Mouse (Mus musculus) embryonic facial prominence, embryonic 11.5 days (tissue): ENCODE data around the gene Nuak1. TPM values are rescaled to one million over a fixed set of nuclear protein-coding genes. Genes with fewer than 3 reads are reported as not detected.

Experiments
- ATAC-seq: fragments of 200-750 bp; cut with Nextera tagmentation; replicated peaks from 2 replicates; pipeline ENCODE4 v1.8.0; 2017; ENCODE audit warnings: low read depth; ENCODE audit not compliant: insufficient number of reproducible peaks, low FRiP score, low TSS enrichment
- DNase-seq: peaks from one replicate; pipeline ENCODE4 v3.0.0-alpha.2; 2015; ENCODE audit warnings: low spot score
- H3K27ac ChIP-seq: fragments of 300-500 bp; sonication (generic); replicated peaks from 2 replicates; pipeline ENCODE4 v1.5.1; 2014; ENCODE audit warnings: mild to moderate bottlenecking, low read depth, low read length, control low read depth
- H3K27me3 ChIP-seq: fragments of 300-500 bp; sonication (generic); 2 replicates; pipeline ENCODE4 v1.6.1; 2014; ENCODE audit warnings: mild to moderate bottlenecking, low read length, moderate library complexity, mixed read lengths; ENCODE audit not compliant: control insufficient read depth, insufficient read depth
- H3K36me3 ChIP-seq: fragments of 300-500 bp; sonication (generic); replicated peaks from 2 replicates; pipeline ENCODE4 v1.6.1; 2014; ENCODE audit warnings: low read depth, mild to moderate bottlenecking, low read length, moderate library complexity, mixed read lengths; ENCODE audit not compliant: control insufficient read depth, insufficient read depth
- H3K4me1 ChIP-seq: fragments of 300-500 bp; sonication (generic); 2 replicates; pipeline ENCODE4 v1.6.1; 2014; ENCODE audit warnings: low read length, mixed read lengths; ENCODE audit not compliant: control insufficient read depth, insufficient read depth
- H3K4me2 ChIP-seq: fragments of 300-500 bp; sonication (generic); 2 replicates; pipeline ENCODE4 v1.6.1; 2014; ENCODE audit warnings: low read depth, mild to moderate bottlenecking, control low read depth, low read length, moderate library complexity
- H3K4me3 ChIP-seq: fragments of 300-500 bp; sonication (generic); 2 replicates; pipeline ENCODE4 v1.5.1; 2014; ENCODE audit warnings: low read depth, low read length, control low read depth
- H3K9ac ChIP-seq: fragments of 300-500 bp; sonication (generic); replicated peaks from 2 replicates; pipeline ENCODE4 v1.6.1; 2014; ENCODE audit warnings: mild to moderate bottlenecking, control low read depth, low read length
- H3K9me3 ChIP-seq: fragments of 300-500 bp; sonication (generic); replicated peaks from 2 replicates; pipeline ENCODE4 v1.6.1; 2016; ENCODE audit warnings: mild to moderate bottlenecking, low read length, inconsistent platforms, mixed read lengths; ENCODE audit not compliant: control insufficient read depth
- WGBS: fragments of 180-500 bp; shearing (Covaris S2); extraction: QIAGEN DNeasy Blood & Tissue Kit; methylation state at CpG from one replicate; pipeline ENCODE4 v1.1.7; 2014; 5-methylcytosine and 5-hydroxymethylcytosine counted together
- polyA plus RNA-seq: library from polyadenylated mRNA; unstranded; fragments of >200 nt; fragmentation: Nextera tagmentation; extraction: Ambion mirVana; gene quantifications from 2 replicates; pipeline ENCODE4 v1.2.1, GENCODE M21; 2014

The Nuak1 gene
- polyA plus RNA-seq, 1 experiment from 2014 or later: 4.6 TPM

GRCm38 (mm10) chr10:84372161-84373095 lies 68.0 kb downstream of the Nuak1 start:
- Histone ChIP-seq H3K4me3 (no peak overlapping the region), H3K4me2 (no peak overlapping the region), H3K27me3 (no peaks in the 10 kb centered on the region), H3K9me3 (no peaks in the 10 kb centered on the region), H3K36me3 (no peaks in the 10 kb centered on the region; the same call in 1 of the 2 replicates), H3K9ac (no peak overlapping the region), H3K27ac (no peak overlapping the region), H3K4me1 (no peaks in the 10 kb centered on the region)
- DNase-seq (no peak), ATAC-seq (peak; percentile 56; the same call in 1 of the 2 replicates)
- 50% methylated on average over 18 of the region's 18 CpGs for WGBS

- 34% methylated on average over 10 of the region's 10 CpGs for WGBS
- H3K4me2 ChIP-seq: no peak overlapping the region
- no peaks in the 10 kb centered on the region; the same call in 1 of the 2 replicates for H3K36me3 ChIP-seq
- no peaks in the 10 kb centered on the region for H3K27me3 ChIP-seq
- no peaks in the 10 kb centered on the region for H3K4me1 ChIP-seq
- no peaks in the 10 kb centered on the region for H3K9me3 ChIP-seq
- no peak overlapping the region for H3K4me3 ChIP-seq
- DNase-seq (no peak), ATAC-seq (0 out of 2 replicates have a peak, but pooled peaks have one; percentile 34)
- H3K9ac ChIP-seq: no peak overlapping the region
- no peak overlapping the region for H3K27ac ChIP-seq
Measured at GRCm38 (mm10) chr10:84371681-84372160, 68.7 kb downstream of the Nuak1 start.

GRCm38 (mm10) chr10:84371230-84371629 lies 69.2 kb downstream of the Nuak1 start:
- H3K9ac ChIP-seq: no peak overlapping the region
- H3K36me3 ChIP-seq: no peaks in the 10 kb centered on the region; the same call in 1 of the 2 replicates
- H3K4me2 ChIP-seq: no peak overlapping the region
- DNase-seq (no peak), ATAC-seq (no peak)
- no peak overlapping the region for H3K27ac ChIP-seq
- no peak overlapping the region for H3K4me3 ChIP-seq
- no peaks in the 10 kb centered on the region for H3K27me3 ChIP-seq
- 57% methylated on average over 4 of the region's 4 CpGs for WGBS
- no peaks in the 10 kb centered on the region for H3K9me3 ChIP-seq
- no peaks in the 10 kb centered on the region for H3K4me1 ChIP-seq

- no peak for ATAC-seq
- Histone ChIP-seq H3K36me3 (no peaks in the 10 kb centered on the region; the same call in 1 of the 2 replicates), H3K9ac (no peak overlapping the region), H3K27me3 (no peaks in the 10 kb centered on the region), H3K4me1 (no peaks in the 10 kb centered on the region), H3K9me3 (no peaks in the 10 kb centered on the region), H3K4me2 (no peak overlapping the region), H3K4me3 (no peak overlapping the region), H3K27ac (no peak overlapping the region)
- WGBS: 90% methylated on average over 11 of the region's 11 CpGs
- DNase-seq: no peak
Measured at GRCm38 (mm10) chr10:84369646-84370314, 70.6 kb downstream of the Nuak1 start.

GRCm38 (mm10) chr10:84368185-84368584 lies 72.2 kb downstream of the Nuak1 start:
- H3K27me3 ChIP-seq: no peaks in the 10 kb centered on the region
- no peak for DNase-seq
- H3K4me1 ChIP-seq: no peaks in the 10 kb centered on the region
- no peaks in the 10 kb centered on the region for H3K36me3 ChIP-seq
- H3K27ac ChIP-seq: no peak overlapping the region
- H3K4me3 ChIP-seq: no peak overlapping the region
- 93% methylated on average over 3 of the region's 3 CpGs for WGBS
- H3K4me2 ChIP-seq: no peak overlapping the region
- H3K9ac ChIP-seq: no peak overlapping the region
- ATAC-seq: no peak
- no peaks in the 10 kb centered on the region for H3K9me3 ChIP-seq

- DNase-seq (no peak), ATAC-seq (no peak)
- 89% methylated on average over 7 of the region's 7 CpGs for WGBS
- Histone ChIP-seq H3K4me3 (no peak overlapping the region), H3K9me3 (no peaks in the 10 kb centered on the region), H3K27me3 (no peaks in the 10 kb centered on the region), H3K9ac (no peak overlapping the region), H3K27ac (no peak overlapping the region), H3K4me2 (no peak overlapping the region), H3K36me3 (no peaks in the 10 kb centered on the region), H3K4me1 (no peaks in the 10 kb centered on the region)
Measured at GRCm38 (mm10) chr10:84365166-84365865, 75.1 kb downstream of the Nuak1 start.

GRCm38 (mm10) chr10:84363833-84364232 lies 76.6 kb downstream of the Nuak1 start:
- WGBS: 84% methylated on average over 7 of the region's 7 CpGs
- Histone ChIP-seq H3K9ac (no peak overlapping the region), H3K36me3 (no peaks in the 10 kb centered on the region), H3K27me3 (no peaks in the 10 kb centered on the region), H3K27ac (no peak overlapping the region), H3K4me1 (no peaks in the 10 kb centered on the region), H3K4me2 (no peak overlapping the region), H3K4me3 (no peak overlapping the region), H3K9me3 (no peaks in the 10 kb centered on the region)
- ATAC-seq: no peak
- no peak for DNase-seq
